Comparison of ENCODE assay signal across 15 mouse cellular contexts in the genomic region with DNA sequence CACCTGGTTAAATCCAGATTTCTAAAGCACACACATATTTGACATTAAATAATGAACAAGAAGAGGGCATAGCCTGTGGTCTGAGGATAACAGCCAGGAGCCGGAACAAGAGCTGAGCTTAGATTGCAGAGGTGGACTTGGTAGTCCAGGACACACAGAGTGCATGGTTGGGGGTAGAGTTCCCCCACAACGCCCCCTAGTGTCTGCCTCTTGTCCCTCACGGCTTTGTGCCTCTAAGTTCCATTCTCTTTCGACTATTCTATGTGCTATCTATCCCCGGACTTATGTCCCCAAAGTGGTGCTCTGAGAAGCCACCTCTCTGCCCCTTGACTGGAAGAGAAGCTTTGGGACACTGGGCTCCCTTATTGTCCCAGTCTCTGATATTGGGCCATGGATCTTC. TPM values are rescaled to one million over a fixed set of nuclear protein-coding genes. Genes with fewer than 3 reads are reported as not detected.
DNase-seq lines count a peak whose midpoint lies in the region; ATAC-seq and TF ChIP-seq lines count a peak whose summit lies in the region.
"Had no signal": no experiment of that assay in that cellular context is flagged by ENCODE, and none has a peak within 500 bp of the region (broad histone marks: within the 10 kb centered on the region; RNA-seq: fewer than 3 reads in every experiment).

No protein-coding gene starts in this region.

- H3K9me3 ChIP-seq in liver, embryonic 14.5 days (ENCODE audit: control insufficient read depth, low read length), result no peaks in the 10 kb centered on the region
- H3K9me3 ChIP-seq in liver, embryonic 11.5 days (ENCODE audit: control insufficient read depth, low read length), result no peaks in the 10 kb centered on the region
- no peaks in the 10 kb centered on the region for H3K9me3 ChIP-seq in limb, embryonic 10.5 days (replicated peaks)
- H3K9me3 ChIP-seq: limb, embryonic 12.5 days; midbrain, embryonic 10.5 days; stomach, embryonic 15.5 days had no signal

- no peak overlapping the region for H3K4me2 ChIP-seq in liver, embryonic 14.5 days (ENCODE audit: low read depth)
- H3K4me2 ChIP-seq in liver, embryonic 11.5 days, result no peak overlapping the region
- H3K4me2 ChIP-seq: limb, embryonic 12.5 days; stomach, embryonic 15.5 days had no signal

- WGBS in liver, embryonic 14.5 days (ENCODE audit: insufficient replicate concordance), result 48% methylated on average over 5 of the region's 5 CpGs
- WGBS in liver, embryonic 11.5 days, result 77% methylated on average over 5 of the region's 5 CpGs
- WGBS in limb, embryonic 10.5 days, result 86% methylated on average over 5 of the region's 5 CpGs

- H3K9ac ChIP-seq in liver, embryonic 14.5 days (replicated peaks), result no peak overlapping the region
- no peak overlapping the region for H3K9ac ChIP-seq in liver, embryonic 11.5 days (ENCODE audit: low read depth, low read length)
- H3K9ac ChIP-seq: limb, embryonic 12.5 days; stomach, embryonic 15.5 days had no signal

- H3K27ac ChIP-seq in liver, embryonic 14.5 days, result no peak overlapping the region
- H3K27ac ChIP-seq in liver, embryonic 11.5 days (ENCODE audit: low read depth, low read length), result no peak overlapping the region
- peak overlapping the region; percentile 93 for H3K27ac ChIP-seq in brown adipose tissue, adult 24 weeks (replicated peaks; ENCODE audit: low read depth, low read length)
- no peak overlapping the region for H3K27ac ChIP-seq in limb, embryonic 10.5 days
- H3K27ac ChIP-seq: limb, embryonic 12.5 days; stomach, embryonic 15.5 days had no signal

- ATAC-seq in liver, embryonic 14.5 days (ENCODE audit: insufficient read depth), result no peak
- no peak for ATAC-seq in liver, embryonic 11.5 days (replicated peaks; ENCODE audit: low FRiP score)

- no peaks in the 10 kb centered on the region for H3K27me3 ChIP-seq in liver, embryonic 14.5 days (ENCODE audit: control insufficient read depth, insufficient read depth, low read length)
- no peaks in the 10 kb centered on the region for H3K27me3 ChIP-seq in liver, embryonic 11.5 days (replicated peaks; ENCODE audit: control insufficient read depth, insufficient read depth, low read length)
- no peaks in the 10 kb centered on the region for H3K27me3 ChIP-seq in limb, embryonic 10.5 days (ENCODE audit: low read depth, poor library complexity, severe bottlenecking)
- H3K27me3 ChIP-seq: stomach, embryonic 15.5 days had no signal

- H3K36me3 ChIP-seq in liver, embryonic 14.5 days (replicated peaks; ENCODE audit: control insufficient read depth, insufficient read depth, low read depth), result no peaks in the 10 kb centered on the region
- H3K36me3 ChIP-seq in liver, embryonic 11.5 days (ENCODE audit: control insufficient read depth, insufficient read depth, low read length), result no peaks in the 10 kb centered on the region
- H3K36me3 ChIP-seq in limb, embryonic 10.5 days, result no peaks in the 10 kb centered on the region
- H3K36me3 ChIP-seq: limb, embryonic 12.5 days; midbrain, embryonic 10.5 days; stomach, embryonic 15.5 days had no signal

- no peak overlapping the region for H3K4me3 ChIP-seq in liver, embryonic 14.5 days (ENCODE audit: insufficient read depth in 1 of 2, low read depth in 2 of 2, low read length in 2 of 2)
- H3K4me3 ChIP-seq in liver, embryonic 11.5 days (ENCODE audit: low read depth, low read length), result no peak overlapping the region
- H3K4me3 ChIP-seq in brown adipose tissue, adult 24 weeks (ENCODE audit: insufficient read depth, low read depth, low read length), result no peak overlapping the region
- H3K4me3 ChIP-seq in limb, embryonic 10.5 days, result no peak overlapping the region
- H3K4me3 ChIP-seq: limb, embryonic 12.5 days; midbrain, embryonic 10.5 days; myocyte; stomach, embryonic 15.5 days had no signal

- TF ChIP-seq EP300 in liver, embryonic 14.5 days (IDR thresholded peaks at IDR 0.05; ENCODE audit: low read depth), result no peak

- TF ChIP-seq CTCF in liver, embryonic 14.5 days (IDR thresholded peaks at IDR 0.05; ENCODE audit: low read depth), result peak; percentile 45

- H3K4me1 ChIP-seq in liver, embryonic 14.5 days (replicated peaks; ENCODE audit: control insufficient read depth in 2 of 2, insufficient read depth in 2 of 2, low read length in 1 of 2), result peaks cover 0 to 5% of the 10 kb centered on the region in 2 experiments; a peak in 2 of 4 replicates
- peaks cover 4% of the 10 kb centered on the region; the same call in 1 of the 2 replicates for H3K4me1 ChIP-seq in liver, embryonic 11.5 days (replicated peaks; ENCODE audit: control insufficient read depth, insufficient read depth, low read length)
- peaks cover 29% of the 10 kb centered on the region for H3K4me1 ChIP-seq in brown adipose tissue, adult 24 weeks (ENCODE audit: control insufficient read depth, insufficient read depth, insufficient read length, low read length)
- peaks cover 13% of the 10 kb centered on the region for H3K4me1 ChIP-seq in limb, embryonic 10.5 days

- DNase-seq in heart, adult 11 months, result peak; percentile 90
- no peak for DNase-seq in heart, adult 9 months (ENCODE audit: low spot score in 2 of 2)
- DNase-seq in liver, embryonic 14.5 days (ENCODE audit: low read depth in 3 of 3, low spot score in 3 of 3), result no peak
- DNase-seq in liver, embryonic 11.5 days (ENCODE audit: low spot score), result no peak
- DNase-seq in B cell, adult 2 months, result peak; percentile 2 to 15
- no peak for DNase-seq in right cerebral cortex, postnatal 25 days
- DNase-seq in limb, embryonic 10.5 days (ENCODE audit: low spot score), result no peak
- DNase-seq: cerebellum, adult 2 months; layer of hippocampus, postnatal 36 days; right cerebral cortex, postnatal 14 days had no signal

RNA-seq across cellular contexts. Expression of a gene that starts 50.2 kb away (rescaled TPM):
- polyA plus RNA-seq in liver, embryonic 14.5 days (2012; rRNA removed), result 3.0 TPM in 2 replicates
- polyA plus RNA-seq in liver, embryonic 14.5 days (2014; fragmentation: Nextera tagmentation; extraction: Ambion mirVana), result 3.4 and 5.0 TPM in 2 replicates
- polyA plus RNA-seq in liver, embryonic 11.5 days (2014; fragmentation: Nextera tagmentation; extraction: Ambion mirVana), result 7.3 and 8.1 TPM in 2 replicates
- 196 and 238 TPM in 2 replicates for polyA plus RNA-seq in brown adipose tissue, adult 24 weeks (2012; ENCODE audit: insufficient read depth, insufficient read length, missing spikeins)
- polyA plus RNA-seq in limb, embryonic 10.5 days (2016; fragmentation: Nextera tagmentation; extraction: Ambion mirVana), result 2.8 and 2.9 TPM in 2 replicates

Comparison
In these comparisons a context has a peak if more than half of its experiments do, and no peak if none do; other contexts are left out.
1. DNase-seq: peak in heart, adult 11 months (single experiment) and B cell, adult 2 months (2 of 2); none in heart, adult 9 months (0 of 2), liver, embryonic 14.5 days (0 of 3), liver, embryonic 11.5 days (single experiment), right cerebral cortex, postnatal 25 days (single experiment) and limb, embryonic 10.5 days (single experiment).
2. RNA of a gene that starts 50.2 kb away (polyA plus RNA-seq): 196 to 238 TPM in brown adipose tissue, adult 24 weeks; 7.3 to 8.1 TPM in liver, embryonic 11.5 days, 3.0 to 5.0 TPM in liver, embryonic 14.5 days and 2.8 to 2.9 TPM in limb, embryonic 10.5 days; every median in the first group is over 10 times any median in the second.